Mouse (Mus musculus): ENCODE measurements around the gene Wiz.

Wiz gene

DNA sequence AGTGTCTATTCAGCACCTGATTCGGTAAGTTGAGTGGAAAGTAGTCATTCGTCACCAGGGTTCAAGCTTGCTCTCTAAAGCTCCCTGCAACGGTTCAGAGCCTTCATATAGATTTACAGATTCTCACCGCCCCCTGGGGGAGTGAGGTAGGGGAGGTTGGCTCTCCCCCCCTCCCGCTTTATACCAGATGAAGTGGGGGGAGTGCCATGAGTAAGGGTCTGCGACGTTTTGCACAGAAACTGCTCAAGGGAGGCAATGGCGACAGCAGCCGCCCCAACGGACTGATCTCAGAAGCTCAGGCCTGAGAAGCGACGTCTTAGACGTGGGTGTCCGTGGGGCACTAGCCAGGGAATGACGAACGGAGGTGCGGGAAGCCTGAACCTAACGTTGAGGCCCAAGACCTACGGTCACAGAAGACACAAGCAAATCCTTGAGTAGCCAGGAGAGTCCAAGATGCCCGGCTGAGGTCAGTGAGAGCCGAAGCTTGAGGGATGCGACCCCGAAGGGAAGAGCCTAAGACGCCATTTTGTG, 39.3 kb downstream of the Wiz start:
- in situ Hi-C loops (cut with MseI, MboI), result loop anchor here (5.0 to 10.0 kb wide), 3 partner anchors 82 to 145 kb away; no protein-coding TSS in a partner anchor

DNA sequence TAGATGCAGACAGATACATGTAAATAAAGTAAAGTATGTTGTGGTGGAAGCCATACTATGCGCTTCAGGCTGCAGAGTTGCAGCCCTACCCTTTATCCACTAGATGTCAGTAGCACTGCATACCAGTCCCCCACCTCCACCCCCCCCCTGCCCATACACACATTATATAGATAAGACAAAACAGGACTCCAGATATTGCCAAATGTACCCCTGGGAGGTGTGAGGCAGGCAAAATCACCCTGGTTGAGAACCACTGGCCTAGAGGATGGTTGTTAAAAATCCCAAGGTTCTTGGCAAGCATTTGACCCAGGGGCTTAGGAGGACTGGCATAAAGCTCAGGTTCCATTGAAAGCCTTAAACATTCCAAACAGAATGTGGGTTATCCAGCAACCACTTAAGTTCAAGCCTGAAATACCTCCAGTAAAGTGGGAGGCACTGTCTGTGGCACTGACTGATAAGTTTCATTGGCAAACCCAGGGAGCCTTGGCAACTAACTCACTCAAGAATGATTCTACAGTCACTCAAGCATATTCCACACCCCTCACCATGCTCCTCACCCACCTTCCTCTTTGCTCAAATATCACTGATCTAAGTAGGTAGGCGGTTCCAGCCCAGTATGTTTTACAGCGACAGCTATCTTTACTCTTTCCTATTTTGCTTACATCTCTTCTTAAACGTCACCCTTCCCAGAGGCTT, 40.1 kb downstream of the Wiz start:
- in situ Hi-C loops (cut with MseI, MboI), result loop anchor here (5.0 to 10.0 kb wide), 3 partner anchors 83 to 146 kb away; no protein-coding TSS in a partner anchor

GRCm38 (mm10) chr17:32348406-32348805, 40.8 kb downstream of the Wiz start:
- in situ Hi-C loops (cut with MseI, MboI), result loop anchor here (5.0 to 10.0 kb wide), 3 partner anchors 84 to 146 kb away; no protein-coding TSS in a partner anchor

DNA sequence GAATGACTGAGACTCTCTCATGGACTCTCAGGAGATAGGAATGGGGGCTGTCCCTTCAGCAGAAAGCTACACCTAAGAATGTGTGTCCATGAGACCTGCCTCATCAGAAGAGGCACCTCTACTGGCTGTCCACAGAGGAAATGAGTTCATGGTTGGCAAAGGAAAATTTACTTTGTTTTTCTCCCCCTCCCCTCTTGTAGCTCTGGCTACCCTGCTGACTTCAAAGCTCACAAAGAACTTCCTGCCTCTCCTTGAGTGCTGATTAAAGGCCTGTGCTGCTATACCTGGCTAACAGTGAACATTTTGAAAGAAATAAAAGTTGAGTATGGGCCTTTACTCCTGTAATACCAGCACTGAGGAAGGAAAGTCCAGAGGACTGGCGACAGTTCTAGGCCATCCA, 48.1 kb downstream of the Wiz start:
- in situ Hi-C loops (cut with MseI, MboI), result loop anchor here in 1 of 2 experiments (10.0 kb wide), 1 partner anchor 154 kb away; no protein-coding TSS in a partner anchor

GRCm38 (mm10) chr17:32340110-32340509, 49.1 kb downstream of the Wiz start:
- in situ Hi-C loops (cut with MseI, MboI), result loop anchor here in 1 of 2 experiments (10.0 kb wide), 1 partner anchor 155 kb away; no protein-coding TSS in a partner anchor

- in situ Hi-C loops (cut with MseI, MboI), result no loop called here
Measured at GRCm38 (mm10) chr17:32335869-32336268, 53.4 kb downstream of the Wiz start.

- in situ Hi-C loops (cut with MseI, MboI), result no loop called here
Measured at GRCm38 (mm10) chr17:32334921-32335320, 54.3 kb downstream of the Wiz start.

DNA sequence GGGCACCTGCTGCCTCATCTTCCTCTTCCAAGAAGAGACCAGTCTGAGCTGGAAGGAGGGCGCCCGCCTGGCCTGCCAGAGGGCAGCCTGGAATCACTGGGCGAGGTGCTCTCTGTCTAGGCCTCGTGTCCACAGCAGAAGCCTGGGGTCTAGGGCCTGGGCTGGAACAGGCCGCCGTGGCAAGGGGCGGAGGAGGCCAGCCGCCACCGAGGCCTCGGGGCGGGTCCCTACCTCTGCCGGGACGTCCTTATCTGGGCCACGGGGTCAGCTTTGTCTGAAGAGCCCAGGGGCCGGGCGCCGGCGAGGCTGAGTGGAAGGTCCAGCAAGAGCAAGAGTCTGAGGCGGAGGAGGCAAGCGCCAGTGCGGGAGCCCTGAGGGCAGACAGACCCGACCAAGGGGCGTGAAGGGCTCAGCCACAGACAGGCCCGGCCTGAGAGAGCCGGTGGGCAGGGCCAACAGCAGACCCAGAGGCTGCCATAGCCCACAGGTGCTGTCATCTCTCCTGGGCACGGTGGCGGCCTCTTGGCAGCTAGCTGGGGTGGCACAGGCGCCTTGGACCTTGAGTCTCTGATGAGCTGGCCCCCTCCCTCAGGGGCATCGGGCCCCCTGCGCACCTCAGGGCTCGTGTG, 55.5 kb downstream of the Wiz start:
- in situ Hi-C loops (cut with MseI, MboI), result no loop called here

- in situ Hi-C loops (cut with MseI, MboI), result no loop called here
Measured at GRCm38 (mm10) chr17:32327501-32327900, 61.7 kb downstream of the Wiz start.

DNA sequence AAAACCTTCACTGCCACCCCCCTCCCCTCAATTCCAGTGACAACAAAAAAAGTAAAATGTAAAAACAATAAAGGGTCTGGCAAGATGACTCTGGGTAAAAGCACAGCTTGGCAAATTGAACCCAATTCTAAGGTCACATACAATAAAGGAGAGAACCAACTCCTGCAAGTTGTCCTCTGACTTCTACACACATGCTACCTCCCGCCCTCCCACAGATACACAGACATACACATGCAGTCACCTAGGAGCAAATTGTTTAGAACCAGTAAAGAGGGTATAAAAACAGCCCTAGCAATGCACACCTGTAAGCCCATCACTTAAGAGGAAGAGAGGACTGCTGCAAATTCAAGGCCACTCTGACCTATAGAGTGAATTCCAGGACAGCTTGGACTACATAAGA, 66.4 kb downstream of the Wiz start:
- in situ Hi-C loops (cut with MseI, MboI), result no loop called here

DNA sequence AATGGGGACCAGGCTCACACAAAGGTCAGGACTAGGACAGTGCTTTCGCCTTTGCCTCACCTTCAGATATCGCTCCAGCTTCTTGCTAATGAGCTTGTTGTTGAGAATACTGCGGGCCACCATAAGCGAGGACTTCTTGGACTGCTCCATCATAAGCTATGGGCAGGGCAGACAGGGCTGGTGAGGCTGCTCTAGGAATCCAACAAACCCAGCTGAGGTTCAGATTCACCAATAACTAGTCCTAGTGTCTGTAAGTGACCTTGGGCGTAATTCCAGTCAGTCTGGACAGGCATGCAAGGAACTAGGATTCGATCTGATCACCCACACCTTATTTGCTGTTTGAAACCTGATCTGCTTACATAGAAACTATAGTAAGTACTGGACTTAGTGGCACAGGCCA, 67.4 kb downstream of the Wiz start:
- in situ Hi-C loops (cut with MseI, MboI), result no loop called here

DNA sequence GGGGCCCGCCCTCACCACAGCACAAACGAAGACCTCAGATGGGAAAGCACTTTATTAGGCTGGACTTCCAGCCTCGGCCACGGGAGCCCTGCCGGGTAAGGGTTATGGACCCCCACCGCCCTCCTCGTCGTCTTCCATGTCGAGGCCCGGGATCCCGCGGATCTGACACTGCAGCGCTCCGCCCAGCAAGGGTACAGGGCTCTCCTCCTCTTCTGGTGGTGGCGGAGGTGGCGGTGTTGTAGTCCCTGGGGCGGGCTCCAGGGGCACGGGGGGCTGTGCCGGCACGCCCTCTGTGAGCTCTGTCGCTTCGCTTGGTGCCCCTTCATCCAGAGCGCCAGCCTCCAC, 67.9 kb downstream of the Wiz start:
- in situ Hi-C loops (cut with MseI, MboI), result no loop called here

DNA sequence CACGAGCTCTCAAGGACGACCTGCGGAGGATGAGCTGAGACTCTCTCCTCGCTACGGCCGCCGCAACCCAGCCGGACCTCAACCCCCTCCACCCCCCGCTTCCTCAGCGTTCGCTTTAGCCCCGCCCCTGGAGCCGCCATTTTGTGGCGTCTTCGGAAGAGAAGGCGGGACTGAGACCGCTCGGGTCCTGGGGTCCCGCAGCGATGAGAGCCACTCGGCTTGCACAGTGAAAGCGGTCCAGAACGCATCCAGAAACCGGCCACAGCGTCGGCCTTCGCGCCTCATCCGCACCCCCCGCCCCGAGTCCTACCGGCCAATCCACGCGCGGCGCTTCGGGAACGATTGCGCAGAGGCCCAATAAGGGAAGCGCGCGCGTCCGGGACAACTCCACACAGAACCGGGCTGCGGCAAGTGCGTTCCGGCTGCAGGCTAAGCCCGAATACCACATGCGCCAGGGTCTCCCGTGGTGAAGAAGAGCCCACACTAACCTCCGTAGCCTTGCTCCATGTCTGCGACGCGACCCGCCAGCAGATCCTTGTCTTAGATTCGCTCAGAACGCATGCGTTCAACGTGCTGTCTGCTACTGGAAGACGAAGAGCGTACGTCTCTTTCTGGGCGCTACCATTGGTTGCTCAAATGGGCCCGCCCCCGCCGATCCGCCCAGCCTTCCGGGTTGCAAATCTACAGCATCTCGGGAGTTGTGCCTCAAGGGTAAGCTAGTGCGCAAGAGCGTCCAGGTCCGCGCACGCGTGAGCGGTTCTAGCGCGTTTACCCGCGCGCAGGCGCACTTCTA, 68.4 kb downstream of the Wiz start, which contains the start of gene Akap8:
Gene Akap8, minus strand, starts transcription at position 642 of the 793 bp plus-strand sequence.
- in situ Hi-C loops (cut with MseI, MboI), result no loop called here

DNA sequence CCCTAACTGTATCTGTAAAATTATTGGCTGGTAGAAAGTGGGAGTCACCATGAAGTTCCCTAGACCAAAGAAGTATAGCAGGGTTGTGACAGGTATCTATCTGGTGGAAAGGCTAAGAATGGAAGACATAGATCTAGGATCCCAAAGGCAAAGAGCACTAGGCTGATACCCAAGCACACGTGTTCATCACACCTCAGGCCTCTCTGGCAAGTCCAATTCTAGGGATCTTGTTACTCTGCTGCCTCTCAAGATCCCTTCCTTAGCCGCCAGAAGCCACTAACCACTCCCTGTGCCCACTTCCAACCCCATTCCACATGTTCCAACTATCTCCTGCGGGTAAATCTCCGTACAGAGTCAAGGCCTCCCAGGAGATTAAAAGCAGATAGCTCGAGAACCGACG, 69.3 kb downstream of the Wiz start:
- in situ Hi-C loops (cut with MseI, MboI), result no loop called here

- in situ Hi-C loops (cut with MseI, MboI), result no loop called here
Measured at GRCm38 (mm10) chr17:32317708-32318107, 71.5 kb downstream of the Wiz start.

- in situ Hi-C loops (cut with MseI, MboI), result no loop called here
Measured at GRCm38 (mm10) chr17:32317032-32317431, 72.2 kb downstream of the Wiz start.

GRCm38 (mm10) chr17:32315560-32315959, 73.7 kb downstream of the Wiz start:
- in situ Hi-C loops (cut with MseI, MboI), result no loop called here

DNA sequence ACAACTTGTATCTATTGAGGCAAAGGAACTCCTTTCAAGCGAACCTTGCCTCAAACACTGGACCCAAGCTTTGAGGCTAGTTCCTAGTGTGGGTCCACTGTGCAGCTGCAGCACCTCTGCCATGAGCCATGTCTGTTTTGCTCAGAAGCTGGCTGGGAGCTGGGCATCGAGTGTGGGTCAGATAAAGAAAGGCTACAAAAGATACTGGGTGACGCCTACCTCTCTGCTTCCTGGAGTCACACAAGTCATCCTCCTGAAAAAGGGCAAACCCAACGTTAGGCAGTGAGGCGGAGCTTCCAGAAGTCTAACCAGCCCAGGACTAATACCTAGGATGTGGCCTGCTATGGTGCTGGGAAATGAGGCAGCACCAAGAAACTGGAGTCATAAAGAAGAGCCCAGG, 75.3 kb downstream of the Wiz start:
- in situ Hi-C loops (cut with MseI, MboI), result no loop called here

DNA sequence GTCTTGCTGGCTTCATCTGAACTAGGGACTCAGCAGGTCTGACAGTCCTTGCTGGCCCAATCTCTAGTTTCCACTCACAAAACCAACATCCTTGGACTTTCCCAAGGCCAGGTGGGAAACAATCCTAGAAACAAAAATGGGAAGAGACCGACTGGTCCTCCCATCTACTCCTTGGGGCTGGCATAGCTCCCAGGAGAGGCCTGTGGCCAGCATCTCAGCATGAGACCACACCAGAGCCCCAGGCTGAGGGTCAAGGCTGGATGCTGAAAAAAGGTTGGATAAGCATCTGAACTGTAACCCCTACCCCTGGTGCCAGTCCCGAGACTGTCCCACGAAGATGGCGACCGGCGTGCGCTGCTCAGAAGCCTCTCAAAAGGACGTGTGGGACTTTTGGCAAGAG, 76.4 kb downstream of the Wiz start:
- in situ Hi-C loops (cut with MseI, MboI), result no loop called here

DNA sequence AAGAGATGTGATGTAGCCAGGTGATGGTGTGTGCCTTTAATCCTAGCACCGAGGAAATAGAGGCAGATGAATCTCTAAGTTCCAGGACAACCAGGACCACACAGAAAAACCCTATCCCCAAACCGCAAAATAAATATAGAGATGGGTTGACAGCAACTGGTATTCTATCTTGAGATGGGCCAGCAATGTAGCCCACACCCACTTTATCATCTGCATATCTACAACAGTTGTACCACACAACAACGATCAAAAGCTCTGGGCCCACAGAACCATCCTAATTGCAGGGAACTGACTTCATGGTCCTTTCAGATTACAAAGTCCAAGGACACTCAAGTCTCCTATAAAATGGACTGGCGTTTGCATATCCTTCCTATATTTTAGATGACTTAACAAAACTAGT, 81.3 kb downstream of the Wiz start:
- in situ Hi-C loops (cut with MseI, MboI), result no loop called here

All from mouse trophoblast stem cell (cell line).